Mouse (Mus musculus): ENCODE measurements around the gene Tsen34. TPM values are rescaled to one million over a fixed set of nuclear protein-coding genes. Genes with fewer than 3 reads are reported as not detected.
A peak's percentile ranks its signal among the peaks of the same experiment; 100 is the strongest.
"Not testable (repeated sequence)": the region's sequence is repeated elsewhere in the genome, so short reads cannot be mapped to it uniquely, and the experiment has no call there.

The Tsen34 gene
- polyA plus RNA-seq, 1 experiment, result 98.9 TPM

- no peak for DNase-seq (ENCODE audit: low spot score)
Measured at GRCm38 (mm10) chr7:3685400-3686187, 7.1 kb upstream of the Tsen34 start.

DNA sequence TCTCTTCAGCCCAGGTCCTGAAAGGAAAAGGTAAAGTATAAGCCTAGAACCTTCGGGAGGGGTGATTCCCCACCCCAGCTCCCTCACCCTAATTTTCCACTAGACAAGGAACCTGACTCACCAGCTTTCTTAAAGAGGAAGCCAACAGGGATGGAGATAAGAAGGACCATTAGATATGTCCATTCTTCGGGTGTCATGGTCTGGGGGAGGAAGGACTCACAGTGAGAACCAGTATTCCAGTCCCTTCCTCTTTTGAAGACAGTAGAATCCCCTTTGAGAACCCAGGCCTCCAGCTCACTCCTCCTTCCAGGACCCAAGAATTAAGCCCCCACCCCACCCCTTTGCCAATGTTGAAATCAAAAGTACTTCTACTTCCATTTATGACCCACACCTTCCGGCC lies 744 bp upstream of the Tsen34 start:
- no peak for DNase-seq (ENCODE audit: low spot score)

DNA sequence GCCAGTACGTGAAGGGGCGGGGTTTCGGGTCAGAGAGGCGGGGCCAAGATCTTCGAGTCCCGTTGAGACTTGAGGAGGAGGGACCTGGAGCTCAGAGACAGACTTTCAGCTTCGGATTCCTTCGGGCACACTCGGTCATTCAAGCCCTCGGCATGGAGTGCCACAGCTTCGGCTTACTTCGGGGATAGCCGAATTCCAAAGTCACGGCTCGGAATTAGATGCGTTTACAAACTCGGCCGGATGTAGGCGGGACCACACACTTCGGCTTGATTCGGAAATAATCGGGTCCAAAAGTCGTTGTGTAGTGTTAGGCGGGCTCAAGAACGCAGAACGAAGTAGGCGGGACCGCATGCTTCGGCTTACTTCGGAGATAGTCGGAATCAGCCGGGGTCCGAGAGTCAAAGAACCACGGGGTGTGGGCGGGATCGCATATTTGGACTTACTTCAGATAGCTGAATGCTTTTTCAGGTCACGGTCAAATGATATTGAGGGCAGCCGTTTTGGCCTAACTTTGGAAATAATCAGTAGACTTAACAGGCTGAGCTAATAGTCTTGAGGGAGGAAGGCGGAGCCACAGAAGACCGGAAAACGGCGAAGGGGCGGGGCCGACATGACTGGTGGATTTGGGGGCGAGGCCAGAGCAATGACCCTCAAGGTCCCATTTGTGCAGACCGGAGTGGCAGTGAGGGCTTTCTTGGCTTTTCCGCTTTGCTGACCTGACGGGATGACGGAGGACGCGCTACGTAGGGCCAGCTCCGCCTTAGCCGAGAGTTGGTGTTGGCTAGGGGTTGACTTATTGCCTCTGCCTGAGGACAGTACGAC lies 535 bp downstream of the Tsen34 start, which contains the start of gene Mboat7:
Mboat7 (minus strand) TSS at position 537 of the 822 bp plus-strand sequence.
- DNase-seq (ENCODE audit: low spot score), result peak; percentile 85

- peak; percentile 74 for DNase-seq (ENCODE audit: low spot score)
Measured at GRCm38 (mm10) chr7:3693809-3694075, 1.1 kb downstream of the Tsen34 start.

GRCm38 (mm10) chr7:3694076-3694948 lies 1.6 kb downstream of the Tsen34 start:
- DNase-seq (ENCODE audit: low spot score), result peak; percentile 52

GRCm38 (mm10) chr7:3694949-3695305 lies 2.3 kb downstream of the Tsen34 start:
- not testable (repeated sequence) for DNase-seq (ENCODE audit: low spot score)

DNA sequence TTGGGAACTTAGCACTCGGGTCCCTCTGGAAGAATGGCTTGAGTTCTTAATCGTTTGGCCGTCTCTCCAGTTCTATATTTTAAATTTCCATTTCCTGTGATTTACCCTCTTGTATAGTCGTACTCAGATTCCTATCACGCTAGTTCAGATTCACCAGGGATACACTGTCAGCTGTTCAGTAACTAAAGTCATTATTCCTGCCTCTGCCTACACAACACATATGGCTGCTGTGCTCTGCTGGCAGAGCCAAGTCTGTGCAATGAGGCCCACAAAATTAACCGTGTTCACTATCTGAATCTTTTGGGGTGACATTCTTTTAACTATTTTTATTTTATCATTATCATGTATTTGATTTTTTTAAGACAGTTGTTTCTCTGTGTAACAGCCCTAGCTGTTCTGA lies 5.8 kb downstream of the Tsen34 start:
- no peak for DNase-seq (ENCODE audit: low spot score)

- DNase-seq (ENCODE audit: low spot score), result no peak
Measured at GRCm38 (mm10) chr7:3703148-3703878, 10.7 kb downstream of the Tsen34 start.

- peak; percentile 86 for DNase-seq (ENCODE audit: low spot score)
Measured at GRCm38 (mm10) chr7:3703879-3704441, 11.3 kb downstream of the Tsen34 start, which contains the start of gene Rps9. Gene Rps9 (plus strand): TSS chr7:3703993.

DNA sequence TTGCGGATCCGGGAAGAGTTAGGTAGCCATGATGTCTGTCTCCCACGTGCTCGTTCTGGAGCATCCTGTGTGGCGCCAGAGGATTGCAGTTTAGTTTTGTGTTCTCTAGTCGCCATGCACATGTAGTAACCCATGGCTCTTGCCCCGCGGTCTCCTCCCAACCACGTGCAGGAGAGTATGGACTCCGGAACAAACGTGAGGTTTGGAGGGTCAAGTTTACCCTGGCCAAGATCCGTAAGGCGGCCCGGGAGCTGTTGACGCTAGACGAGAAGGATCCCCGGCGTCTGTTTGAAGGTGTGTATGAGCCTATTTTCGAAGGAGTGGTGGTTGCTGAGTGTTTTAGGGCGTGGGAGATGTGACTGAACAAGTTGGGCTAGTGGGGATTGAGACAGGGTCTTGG lies 11.8 kb downstream of the Tsen34 start:
- no peak for DNase-seq (ENCODE audit: low spot score)

DNA sequence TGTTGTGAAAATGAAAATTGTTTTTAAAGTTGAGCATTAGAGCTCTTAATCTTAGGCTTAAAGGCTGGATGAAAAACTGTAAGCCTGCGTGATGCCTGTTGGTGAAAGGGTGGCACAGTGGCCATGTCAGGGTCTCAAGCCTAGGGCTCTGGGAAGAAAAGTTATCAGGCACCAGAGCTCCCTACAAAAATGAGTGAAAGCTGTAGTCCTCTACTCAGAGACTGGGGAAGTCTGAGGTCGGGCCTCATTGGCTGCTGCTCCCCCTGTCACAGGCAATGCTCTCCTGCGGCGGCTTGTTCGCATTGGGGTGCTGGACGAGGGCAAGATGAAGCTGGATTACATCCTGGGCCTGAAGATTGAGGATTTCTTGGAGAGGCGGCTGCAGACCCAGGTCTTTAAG lies 12.8 kb downstream of the Tsen34 start:
- DNase-seq (ENCODE audit: low spot score), result not testable (repeated sequence)

DNA sequence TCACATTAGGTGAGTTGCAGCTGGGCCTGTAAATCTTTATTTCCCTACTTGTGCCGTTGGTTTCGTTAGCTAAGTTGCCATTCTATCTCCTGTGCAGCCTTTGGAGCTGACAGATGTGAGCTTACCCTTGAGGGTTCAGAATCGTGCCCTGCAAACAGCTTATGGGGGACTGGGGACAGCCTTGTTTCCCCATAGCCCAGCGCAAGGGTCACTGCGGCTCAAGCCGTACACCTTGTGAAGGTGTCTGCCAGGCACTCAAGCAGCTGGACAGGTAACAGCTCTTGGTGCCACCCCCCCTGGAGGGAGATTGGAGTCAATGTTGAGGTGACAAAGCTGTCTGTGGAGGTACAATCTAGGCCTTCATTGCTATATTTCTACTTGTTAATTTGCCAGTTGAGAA lies 13.2 kb downstream of the Tsen34 start:
- DNase-seq (ENCODE audit: low spot score), result no peak

GRCm38 (mm10) chr7:3706343-3706934 lies 13.8 kb downstream of the Tsen34 start:
- no peak for DNase-seq (ENCODE audit: low spot score)

GRCm38 (mm10) chr7:3707027-3707426 lies 14.4 kb downstream of the Tsen34 start:
- DNase-seq (ENCODE audit: low spot score), result no peak

- DNase-seq (ENCODE audit: low spot score), result no peak
Measured at GRCm38 (mm10) chr7:3707568-3708413, 15.1 kb downstream of the Tsen34 start.

DNA sequence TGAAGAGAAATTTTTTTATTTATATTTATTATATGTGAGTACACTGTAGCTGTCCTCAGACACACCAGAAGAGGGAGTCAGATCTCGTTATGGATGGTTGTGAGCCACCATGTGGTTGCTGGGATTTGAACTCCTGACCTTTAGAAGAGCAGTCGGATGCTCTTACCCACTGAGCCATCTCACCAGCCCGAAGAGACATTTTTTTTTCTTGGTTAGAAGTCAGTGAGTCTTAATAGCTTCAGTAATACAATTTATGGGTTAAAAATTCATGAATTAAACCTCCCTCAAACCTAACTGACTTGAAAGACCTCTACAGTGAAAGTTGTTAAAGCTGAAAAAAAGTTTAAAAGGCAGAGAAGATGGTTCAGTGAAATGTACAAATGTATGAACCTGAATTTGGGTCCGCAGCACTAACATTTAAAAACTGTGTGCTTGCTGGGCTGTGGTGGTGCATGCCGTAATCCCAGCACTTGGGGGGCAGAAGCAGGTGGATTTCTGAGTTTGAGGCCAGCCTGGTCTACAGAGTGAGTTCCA lies 15.9 kb downstream of the Tsen34 start:
- DNase-seq (ENCODE audit: low spot score), result not testable (repeated sequence)

DNA sequence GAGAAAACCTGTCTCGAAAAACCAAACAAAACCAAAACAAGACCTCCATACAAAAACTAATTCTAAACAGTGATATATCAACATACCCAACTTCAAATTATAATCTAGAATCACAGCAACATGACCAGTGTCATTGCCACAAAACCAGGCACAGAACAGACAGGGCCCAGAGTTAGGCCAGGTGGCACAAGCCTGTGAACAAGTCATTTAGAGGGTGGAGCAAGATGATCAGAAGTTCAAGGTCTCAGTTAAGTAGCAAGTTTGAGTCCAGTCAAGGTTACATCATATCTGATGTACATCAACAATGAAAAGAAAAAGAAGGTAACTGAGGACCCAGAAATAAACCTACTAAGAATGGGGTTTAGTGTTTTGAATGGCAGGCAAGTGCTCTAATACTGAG lies 16.3 kb downstream of the Tsen34 start:
- no peak for DNase-seq (ENCODE audit: low spot score)

GRCm38 (mm10) chr7:3712264-3712942 lies 19.7 kb downstream of the Tsen34 start:
- DNase-seq (ENCODE audit: low spot score), result no peak

DNA sequence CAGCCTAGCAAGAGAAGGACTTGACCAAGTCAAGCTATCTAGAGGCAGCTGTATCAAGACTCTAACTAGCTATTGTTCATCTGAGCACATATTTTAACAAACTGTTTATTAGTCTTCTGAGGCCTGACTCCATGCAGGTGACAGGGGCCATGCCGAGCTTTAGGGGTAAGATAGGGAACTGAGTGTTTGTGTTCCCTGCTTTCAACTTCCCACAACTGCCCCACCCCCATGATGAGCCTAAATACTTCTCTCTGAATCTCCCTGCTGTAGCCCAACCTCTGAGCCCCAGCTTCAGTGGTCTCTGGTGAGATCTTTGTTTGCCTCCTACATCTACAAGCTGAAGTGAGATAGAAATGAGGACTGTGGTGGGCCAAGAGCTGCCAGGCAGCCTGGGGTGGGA lies 22.6 kb downstream of the Tsen34 start:
- DNase-seq (ENCODE audit: low spot score), result no peak

Measured in urinary bladder, adult 2 months (tissue).